Mouse (Mus musculus) kidney, embryonic 16.5 days (tissue): ENCODE data around the gene Srrm1. TPM values are rescaled to one million over a fixed set of nuclear protein-coding genes. Genes with fewer than 3 reads are reported as not detected.
"Not testable (repeated sequence)": the region's sequence is repeated elsewhere in the genome, so short reads cannot be mapped to it uniquely, and the experiment has no call there.

Experiments
- ATAC-seq: fragments of 200-750 bp; cut with Nextera tagmentation; 2 replicates; pipeline ENCODE4 v1.8.0; 2017; ENCODE audit warnings: moderate TSS enrichment; ENCODE audit not compliant: low FRiP score, low TSS enrichment
- H3K27ac ChIP-seq: fragments of 300-500 bp; sonication (generic); 2 replicates; pipeline ENCODE4 v1.5.1; 2014; ENCODE audit warnings: low read length
- H3K27me3 ChIP-seq: fragments of 300-500 bp; sonication (generic); 2 replicates; pipeline ENCODE4 v1.6.1; 2014; ENCODE audit warnings: low read length, control low read depth, mixed read lengths; ENCODE audit not compliant: insufficient read depth
- H3K36me3 ChIP-seq: fragments of 300-500 bp; sonication (generic); 2 replicates; pipeline ENCODE4 v1.6.1; 2014; ENCODE audit warnings: low read length, control low read depth, mixed read lengths; ENCODE audit not compliant: insufficient read depth
- H3K4me1 ChIP-seq: fragments of 300-500 bp; sonication (generic); 2 replicates; pipeline ENCODE4 v1.6.1; 2014; ENCODE audit warnings: low read length, control low read depth, mixed read lengths; ENCODE audit not compliant: insufficient read depth
- H3K4me2 ChIP-seq: fragments of 300-500 bp; sonication (generic); replicated peaks from 2 replicates; pipeline ENCODE4 v1.6.1; 2014; ENCODE audit warnings: low read depth, low read length
- H3K4me3 ChIP-seq: fragments of 300-500 bp; sonication (generic); 2 replicates; pipeline ENCODE4 v1.5.1; 2014; ENCODE audit warnings: mild to moderate bottlenecking, low read length
- H3K9ac ChIP-seq: fragments of 300-500 bp; sonication (generic); replicated peaks from 2 replicates; pipeline ENCODE4 v1.6.1; 2014; ENCODE audit warnings: low read length
- H3K9me3 ChIP-seq: fragments of 300-500 bp; sonication (generic); 2 replicates; pipeline ENCODE4 v1.6.1; 2016; ENCODE audit warnings: low read length, control low read depth
- WGBS: fragments of 180-500 bp; shearing (Covaris S2); extraction: QIAGEN DNeasy Blood & Tissue Kit; methylation state at CpG from one replicate; pipeline ENCODE4 v1.1.7; 2014; 5-methylcytosine and 5-hydroxymethylcytosine counted together
- polyA plus RNA-seq: library from polyadenylated mRNA; unstranded; fragments of >200 nt; fragmentation: Nextera tagmentation; extraction: Ambion mirVana; gene quantifications from 2 replicates; pipeline ENCODE4 v1.2.1, GENCODE M21; 2015

The Srrm1 gene
- polyA plus RNA-seq, 1 experiment from 2014 or later, result 180 TPM

- no peaks in the 10 kb centered on the region for H3K36me3 ChIP-seq
- WGBS, result 84% methylated on average over 7 of the region's 7 CpGs
- no peaks in the 10 kb centered on the region for H3K27me3 ChIP-seq
- H3K4me2 ChIP-seq, result no peak overlapping the region
- H3K9me3 ChIP-seq, result no peaks in the 10 kb centered on the region
- H3K4me1 ChIP-seq, result peaks cover 19% of the 10 kb centered on the region
- H3K4me3 ChIP-seq, result no peak overlapping the region
- H3K9ac ChIP-seq, result no peak overlapping the region
- no peak overlapping the region for H3K27ac ChIP-seq
- ATAC-seq, result no peak
Observed at GRCm38 (mm10) chr4:135283875-135284274, 69.2 kb downstream of the Srrm1 start.

GRCm38 (mm10) chr4:135283417-135283816 is 69.7 kb downstream of the Srrm1 start:
- Histone ChIP-seq H3K36me3 (no peaks in the 10 kb centered on the region), H3K9ac (no peak overlapping the region), H3K4me3 (no peak overlapping the region), H3K4me1 (peaks cover 19% of the 10 kb centered on the region), H3K27me3 (no peaks in the 10 kb centered on the region), H3K27ac (no peak overlapping the region), H3K9me3 (no peaks in the 10 kb centered on the region), H3K4me2 (no peak overlapping the region)
- no peak for ATAC-seq
- 77% methylated on average over 4 of the region's 4 CpGs for WGBS

GRCm38 (mm10) chr4:135282651-135283290 is 70.3 kb downstream of the Srrm1 start:
- Histone ChIP-seq H3K4me3 (no peak overlapping the region), H3K9ac (no peak overlapping the region), H3K27me3 (no peaks in the 10 kb centered on the region), H3K9me3 (no peaks in the 10 kb centered on the region), H3K27ac (no peak overlapping the region), H3K4me1 (peaks cover 20% of the 10 kb centered on the region), H3K4me2 (no peak overlapping the region), H3K36me3 (no peaks in the 10 kb centered on the region)
- ATAC-seq, result no peak
- WGBS, result 52% methylated on average over 13 of the region's 13 CpGs

- H3K9ac ChIP-seq, H3K36me3 ChIP-seq, H3K9me3 ChIP-seq, H3K27me3 ChIP-seq, H3K4me2 ChIP-seq, H3K4me3 ChIP-seq, ATAC-seq, H3K27ac ChIP-seq: not testable (repeated sequence)
- 67% methylated on average over 2 of the region's 2 CpGs for WGBS
- peaks cover 12% of the 10 kb centered on the region; the same call in 1 of the 2 replicates for H3K4me1 ChIP-seq
Observed at GRCm38 (mm10) chr4:135280016-135280415, 73.1 kb downstream of the Srrm1 start.

- Histone ChIP-seq H3K9ac (no peak overlapping the region), H3K27me3 (no peaks in the 10 kb centered on the region), H3K9me3 (no peaks in the 10 kb centered on the region), H3K36me3 (no peaks in the 10 kb centered on the region), H3K4me1 (peaks cover 18% of the 10 kb centered on the region), H3K27ac (no peak overlapping the region), H3K4me2 (no peak overlapping the region), H3K4me3 (no peak overlapping the region)
- 34% methylated on average over 4 of the region's 4 CpGs for WGBS
- ATAC-seq, result no peak
Observed at GRCm38 (mm10) chr4:135276681-135277379, 76.3 kb downstream of the Srrm1 start.

- Histone ChIP-seq H3K9ac (no peak overlapping the region), H3K4me1 (peaks cover 30% of the 10 kb centered on the region), H3K36me3 (no peaks in the 10 kb centered on the region), H3K27ac (peak overlapping the region; percentile 88), H3K27me3 (no peaks in the 10 kb centered on the region), H3K9me3 (no peaks in the 10 kb centered on the region), H3K4me3 (no peak overlapping the region), H3K4me2 (no peak overlapping the region)
- 60% methylated on average over 7 of the region's 7 CpGs for WGBS
- no peak for ATAC-seq
Observed at GRCm38 (mm10) chr4:135274761-135275160, 78.4 kb downstream of the Srrm1 start.

- Histone ChIP-seq H3K9ac (peak overlapping the region; percentile 71), H3K4me2 (peak overlapping the region; percentile 67), H3K9me3 (no peaks in the 10 kb centered on the region), H3K27ac (peak overlapping the region; percentile 82), H3K4me1 (peaks cover 44% of the 10 kb centered on the region), H3K4me3 (peak overlapping the region; percentile 86), H3K36me3 (no peaks in the 10 kb centered on the region), H3K27me3 (no peaks in the 10 kb centered on the region)
- no peak; the same call in 1 of the 2 replicates for ATAC-seq
- WGBS, result 2% methylated on average over 17 of the region's 17 CpGs
Observed at GRCm38 (mm10) chr4:135273307-135273682, 79.8 kb downstream of the Srrm1 start.

GRCm38 (mm10) chr4:135272640-135273306 is 80.3 kb downstream of the Srrm1 start, which contains the start of gene Clic4:
Clic4 (minus strand) TSS chr4:135272814.
- ATAC-seq, result peak; percentile 99
- H3K9ac ChIP-seq, result peak within 1 kb of the TSS; percentile 94
- peak within 1 kb of the TSS; percentile 86 for H3K4me3 ChIP-seq
- H3K9me3 ChIP-seq, result no peaks in the 10 kb centered on the region
- peak within 1 kb of the TSS; percentile 96 for H3K27ac ChIP-seq
- under 1% methylated on average over 57 of the region's 64 CpGs for WGBS
- no peaks in the 10 kb centered on the region for H3K36me3 ChIP-seq
- peak within 1 kb of the TSS; percentile 82 for H3K4me2 ChIP-seq
- no peaks in the 10 kb centered on the region for H3K27me3 ChIP-seq
- H3K4me1 ChIP-seq, result peaks cover 49% of the 10 kb centered on the region

GRCm38 (mm10) chr4:135271881-135272616 is 81.1 kb downstream of the Srrm1 start:
- Histone ChIP-seq H3K27ac (peak overlapping the region; percentile 96), H3K9ac (peak overlapping the region; percentile 94), H3K27me3 (no peaks in the 10 kb centered on the region), H3K9me3 (no peaks in the 10 kb centered on the region), H3K4me1 (peaks cover 49% of the 10 kb centered on the region), H3K36me3 (no peaks in the 10 kb centered on the region), H3K4me3 (peak overlapping the region; percentile 86), H3K4me2 (peak overlapping the region; percentile 82)
- under 1% methylated on average over 55 of the region's 67 CpGs for WGBS
- peak; percentile 22; the same call in 1 of the 2 replicates for ATAC-seq
